Mouse (Mus musculus) erythroid progenitor cell, adult 5-6 weeks (primary cell): Measurements from ENCODE around the gene Atp6v0e. TPM values are rescaled to one million over a fixed set of nuclear protein-coding genes. Genes with fewer than 3 reads are reported as not detected.

Source experiments
- ATAC-seq: replicated peaks from 2 replicates; pipeline ENCODE4 v1.8.0; 2016; ENCODE audit warnings: moderate number of reproducible peaks, mild to moderate bottlenecking, moderate TSS enrichment, inconsistent platforms; ENCODE audit not compliant: poor library complexity, low FRiP score, severe bottlenecking
- total RNA-seq, 2 experiments: library from RNA; stranded (forward) in 1 of 2; stranded (reverse) in 1 of 2; fragments of 150-400 nt in 1 of 2; fragments of 186-747, 209-891 nt in 1 of 2; gene quantifications; 2 replicates each; pipeline versions ENCODE4 v1.2.3 to v1.2.4; 2015 to 2017; ENCODE audit warnings: low replicate concordance in 2 of 2

Gene Atp6v0e
- total RNA-seq, 2 experiments from 2014 or later = 104 to 122 TPM

- no peak for ATAC-seq
Observed at GRCm38 (mm10) chr17:26637851-26638250, 25.2 kb upstream of the Atp6v0e start.

- ATAC-seq = peak; percentile 78
Observed at GRCm38 (mm10) chr17:26638655-26639054, 24.4 kb upstream of the Atp6v0e start.

DNA sequence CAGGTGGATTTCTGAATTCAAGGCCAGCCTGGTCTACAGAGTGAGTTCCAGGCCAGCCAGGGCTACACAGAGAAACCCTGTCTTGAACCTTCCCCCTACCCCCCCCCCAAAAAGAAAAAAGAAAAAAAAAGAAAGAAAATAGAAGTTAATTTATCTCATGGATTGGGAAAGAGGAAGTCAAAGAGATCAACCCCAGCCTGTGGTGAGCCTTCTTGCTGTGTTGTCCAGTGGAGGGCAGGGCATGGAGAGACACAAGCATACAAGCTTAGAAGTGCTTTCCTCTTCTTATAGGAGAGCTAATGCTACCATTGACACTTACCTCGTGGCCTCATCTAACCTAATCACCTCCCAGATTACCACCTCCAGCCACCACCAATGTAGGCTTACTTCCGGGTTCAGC, 23.2 kb upstream of the Atp6v0e start:
- no peak for ATAC-seq

GRCm38 (mm10) chr17:26640286-26640740, 22.7 kb upstream of the Atp6v0e start:
- no peak for ATAC-seq

GRCm38 (mm10) chr17:26643456-26643855, 19.6 kb upstream of the Atp6v0e start:
- ATAC-seq = no peak

GRCm38 (mm10) chr17:26643993-26644392, 19.0 kb upstream of the Atp6v0e start:
- no peak for ATAC-seq

DNA sequence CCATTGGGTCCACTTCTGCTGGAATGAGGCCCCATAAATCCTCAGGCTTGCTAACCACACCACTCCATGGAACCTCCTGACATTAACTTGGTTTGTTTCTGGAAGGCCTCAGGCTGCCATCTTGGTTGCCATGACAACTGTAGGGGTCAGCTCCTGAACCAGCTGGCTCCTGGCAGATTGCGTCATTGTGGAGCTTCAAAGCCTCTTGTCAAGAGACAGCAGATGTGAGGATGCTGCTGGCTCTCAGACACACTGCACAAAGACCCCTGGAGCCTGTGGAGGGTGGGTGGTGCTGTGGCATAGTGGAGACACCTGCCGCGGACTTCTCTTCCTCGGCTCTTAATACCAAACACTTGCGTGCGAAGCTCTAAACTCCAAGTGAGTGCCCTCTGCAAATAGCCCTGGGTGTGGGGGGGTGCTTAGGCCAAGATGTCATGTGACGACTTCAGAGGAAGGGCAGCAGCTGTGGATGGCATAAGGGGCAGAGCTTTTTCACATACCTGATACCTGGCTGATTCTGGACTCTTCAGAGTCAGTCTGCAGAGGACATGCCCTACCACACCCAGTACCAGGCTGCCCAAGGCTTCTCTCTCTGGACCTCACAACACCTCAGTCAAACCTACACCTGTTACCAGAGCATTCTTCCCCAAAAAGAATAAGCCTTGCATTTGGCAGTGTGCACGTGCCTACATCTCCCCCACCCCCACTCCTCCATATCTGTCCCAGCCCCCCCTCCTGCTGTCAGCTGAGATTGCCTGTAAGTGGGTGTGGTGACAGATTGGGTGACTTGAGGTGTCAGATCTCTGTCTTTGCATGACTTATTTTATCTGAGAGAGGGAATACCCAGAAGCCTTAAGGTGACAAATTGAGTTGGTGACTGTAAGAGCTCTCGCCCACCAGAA, 18.3 kb upstream of the Atp6v0e start:
- ATAC-seq = no peak

- ATAC-seq = no peak
Observed at GRCm38 (mm10) chr17:26645411-26645854, 17.6 kb upstream of the Atp6v0e start.

- no peak for ATAC-seq
Observed at GRCm38 (mm10) chr17:26647283-26647682, 15.7 kb upstream of the Atp6v0e start.

- no peak for ATAC-seq
Observed at GRCm38 (mm10) chr17:26649565-26649964, 13.5 kb upstream of the Atp6v0e start.

DNA sequence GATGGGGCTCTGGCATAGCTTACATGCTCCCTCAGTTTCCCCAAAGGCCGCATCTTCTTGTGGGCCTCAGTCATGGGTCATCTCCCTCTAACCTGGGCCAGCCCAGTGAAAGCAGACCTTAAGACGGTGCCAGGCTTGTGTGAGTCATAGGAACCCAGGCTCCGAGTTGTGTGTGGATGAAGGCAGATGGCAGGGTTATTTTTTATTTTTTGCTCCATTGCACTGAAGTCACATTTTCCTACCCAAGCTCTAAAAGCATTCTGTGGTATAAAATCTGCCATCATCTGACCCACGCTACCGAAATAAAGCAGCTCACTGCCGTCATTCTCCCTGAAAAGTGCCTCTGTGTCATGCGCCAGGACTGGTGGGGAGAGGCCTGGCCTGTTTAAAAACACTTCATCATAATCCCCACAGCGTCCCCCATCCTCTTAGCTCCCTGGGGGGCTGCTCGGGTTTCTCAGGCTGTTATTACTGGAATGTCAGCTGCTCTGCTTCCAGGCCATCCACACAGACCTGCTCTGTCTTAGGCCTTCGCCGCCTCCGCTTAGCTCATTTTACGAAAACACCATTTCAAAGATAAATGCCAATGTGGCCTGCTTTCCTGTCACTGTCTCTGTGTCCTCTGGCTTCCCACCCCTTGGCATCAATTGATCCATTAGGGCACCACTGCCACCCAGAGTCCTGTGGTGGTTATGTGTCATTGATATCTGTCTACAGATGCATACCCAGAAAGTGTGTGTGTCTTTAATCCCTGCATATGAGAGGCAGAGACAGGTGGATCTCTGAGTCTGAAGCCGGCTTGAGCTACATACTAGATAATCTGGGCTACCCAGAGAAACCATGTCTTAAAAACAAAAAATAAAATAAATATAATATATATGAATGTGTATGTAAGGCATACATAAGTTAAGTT, 12.3 kb upstream of the Atp6v0e start:
- ATAC-seq = no peak

DNA sequence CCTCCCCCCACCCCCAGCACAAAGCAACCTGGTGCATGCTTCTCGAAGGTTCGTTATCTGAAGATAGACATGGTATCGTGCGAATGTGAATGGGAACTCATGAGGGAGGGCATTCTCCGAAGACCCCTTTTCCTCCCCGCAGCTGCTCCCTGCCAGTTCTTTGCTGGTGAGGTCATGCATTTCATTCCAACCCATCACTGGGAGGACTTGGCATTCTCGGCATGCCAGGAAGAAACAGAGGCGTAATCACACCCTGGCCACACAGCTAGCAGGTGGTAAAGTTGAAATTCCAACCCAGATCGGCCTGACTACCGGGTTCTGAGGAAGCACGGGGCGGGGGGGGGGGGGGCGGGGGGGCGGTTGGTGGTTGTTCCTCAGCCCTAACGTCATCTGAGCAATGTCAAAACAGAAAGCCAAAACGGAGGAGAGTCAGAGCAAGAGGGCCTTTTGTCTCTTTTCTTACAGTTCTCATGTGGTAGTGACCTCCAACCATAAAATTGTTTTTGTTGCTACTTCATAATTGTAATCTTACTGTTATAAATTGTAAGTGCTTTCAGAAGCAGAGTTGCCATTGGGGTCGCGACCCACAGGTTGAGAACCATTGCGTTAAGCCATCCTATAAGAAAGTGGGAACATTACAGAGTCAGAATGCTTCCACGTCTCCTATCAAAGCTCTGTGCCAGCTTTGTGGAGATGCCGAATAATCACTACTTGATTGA, 4.0 kb upstream of the Atp6v0e start:
- no peak for ATAC-seq

DNA sequence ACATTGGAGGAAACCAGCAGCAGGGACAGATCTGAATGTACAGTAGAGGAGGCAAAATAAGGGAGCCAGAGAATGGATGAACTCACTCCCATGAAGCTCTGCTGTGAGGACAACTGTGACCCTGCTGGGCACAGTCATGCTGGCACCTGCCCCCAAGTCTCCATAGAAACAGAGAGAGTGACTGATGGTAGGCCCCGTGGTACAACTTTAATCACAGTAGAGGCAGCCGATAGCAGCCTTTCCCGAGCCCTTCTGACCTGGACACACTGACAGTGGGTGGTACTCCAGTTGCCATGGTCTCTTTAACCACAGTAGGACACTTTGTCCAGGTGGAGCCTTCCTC, 3.5 kb upstream of the Atp6v0e start:
- ATAC-seq = no peak

DNA sequence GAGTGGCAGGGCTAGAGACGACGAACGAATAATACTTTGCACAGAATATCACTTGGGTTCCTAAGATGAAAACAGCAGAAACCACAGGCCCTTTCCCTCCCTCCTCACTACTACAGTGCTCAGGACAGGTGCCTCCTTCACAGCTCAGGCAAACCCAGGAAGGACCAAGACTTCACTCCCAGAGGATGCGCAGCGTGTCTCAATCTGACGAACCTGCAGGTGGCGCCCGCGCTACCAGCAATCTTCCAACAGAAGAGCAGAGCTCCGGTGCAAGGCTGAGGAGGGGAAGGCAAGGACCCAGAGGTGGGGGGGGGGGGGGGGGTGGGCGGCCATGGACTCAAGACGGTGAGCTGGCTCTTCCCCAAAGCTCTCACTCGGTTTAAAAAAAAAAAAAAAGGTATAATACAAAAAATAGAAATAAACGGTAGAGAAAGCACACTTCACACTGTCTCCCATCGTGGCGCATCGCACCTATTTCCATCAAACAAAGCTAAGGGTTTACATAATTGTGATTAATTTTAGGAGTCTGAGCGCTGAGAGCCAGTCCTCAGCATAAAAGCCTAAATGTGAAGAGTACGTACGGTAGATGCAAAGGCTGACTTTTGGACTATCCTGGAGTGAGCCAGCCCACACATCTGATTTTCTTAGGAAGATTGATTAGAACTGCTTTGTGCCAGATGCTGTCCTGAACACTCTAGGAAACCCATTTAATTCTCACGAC, 2.7 kb upstream of the Atp6v0e start:
- peak; percentile 58 for ATAC-seq

GRCm38 (mm10) chr17:26662204-26662603, 827 bp upstream of the Atp6v0e start:
- no peak for ATAC-seq

DNA sequence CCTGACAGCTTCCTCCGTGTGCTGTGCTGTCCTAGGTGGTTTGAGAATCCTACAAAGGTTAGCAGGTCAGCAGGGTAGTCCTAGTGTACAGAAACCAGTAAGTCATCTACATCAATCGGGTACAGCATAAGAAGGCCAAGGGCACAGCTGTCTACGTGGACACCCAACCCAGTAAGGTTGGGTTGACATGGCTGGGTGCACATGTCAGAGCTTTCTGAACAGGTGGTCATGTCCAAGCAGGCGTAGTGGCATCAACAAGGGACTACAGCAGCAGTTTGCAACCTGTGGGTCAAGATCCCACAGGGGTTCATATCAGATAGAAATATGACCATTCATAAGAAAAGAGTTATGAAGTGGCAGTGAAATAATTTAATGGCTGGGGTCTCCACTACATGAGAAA, 2.6 kb downstream of the Atp6v0e start:
- no peak for ATAC-seq

DNA sequence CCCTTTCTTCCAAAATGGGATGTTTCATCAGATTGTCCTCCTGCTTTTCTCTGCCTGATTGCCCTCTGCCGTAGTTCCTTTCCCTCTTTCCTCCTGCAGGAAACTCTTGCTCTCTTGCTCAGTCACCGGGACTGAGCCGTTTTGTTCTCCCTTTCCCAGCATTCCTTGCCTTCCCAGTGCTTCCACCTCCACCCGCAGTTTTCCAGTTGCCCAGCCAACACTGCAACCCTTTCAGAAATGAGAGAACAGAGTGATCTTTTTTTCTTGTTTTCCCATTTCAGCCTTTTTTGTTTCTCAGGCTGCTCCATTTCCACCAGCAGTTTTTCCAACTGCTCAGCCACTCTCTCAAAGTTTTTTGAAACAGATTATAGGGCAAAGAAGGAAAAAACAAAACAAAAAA, 8.2 kb downstream of the Atp6v0e start:
- ATAC-seq = no peak

- no peak for ATAC-seq
Observed at GRCm38 (mm10) chr17:26675845-26676244, 12.8 kb downstream of the Atp6v0e start.

DNA sequence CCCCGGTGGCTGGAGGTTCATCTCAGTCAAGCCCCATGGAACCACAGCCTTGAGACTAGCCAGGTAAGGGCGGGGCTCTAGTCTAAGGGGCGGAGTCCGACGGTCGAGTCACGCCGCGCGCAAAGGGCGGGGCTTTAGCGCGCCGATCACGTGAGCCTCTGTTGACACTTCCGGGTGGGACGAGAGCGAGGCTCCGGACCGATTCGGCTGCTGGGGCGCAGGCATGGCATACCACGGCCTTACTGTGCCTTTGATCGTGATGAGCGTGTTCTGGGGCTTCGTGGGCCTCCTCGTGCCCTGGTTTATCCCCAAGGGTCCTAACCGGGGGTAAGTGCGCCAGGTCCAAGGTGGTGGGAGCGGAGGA, 13.2 kb downstream of the Atp6v0e start:
- peak; percentile 93 for ATAC-seq
